Mouse (Mus musculus) lung, adult 2 months (tissue): ENCODE measurements at regions not wholly inside any gene's neighbourhood (a gene's known extent, or its start where the extent isn't known, plus 50 kb on each side); places are given as distances from the start of the nearest gene placed in this dataset.

ENCODE experiments used
- CTCF ChIP-seq: fragments of 200-500 bp; IDR thresholded peaks from 2 replicates; pipeline ENCODE4 v1.5.1; 2011; ENCODE audit warnings: mild to moderate bottlenecking, low read length, control low read depth; ENCODE audit not compliant: insufficient read depth
- POLR2A ChIP-seq: fragments of 200-500 bp; IDR thresholded peaks from 2 replicates; pipeline ENCODE4 v1.6.1; 2011; ENCODE audit warnings: low read depth, mild to moderate bottlenecking, control low read depth, low read length, borderline replicate concordance; ENCODE audit errors: extremely low read depth

DNA sequence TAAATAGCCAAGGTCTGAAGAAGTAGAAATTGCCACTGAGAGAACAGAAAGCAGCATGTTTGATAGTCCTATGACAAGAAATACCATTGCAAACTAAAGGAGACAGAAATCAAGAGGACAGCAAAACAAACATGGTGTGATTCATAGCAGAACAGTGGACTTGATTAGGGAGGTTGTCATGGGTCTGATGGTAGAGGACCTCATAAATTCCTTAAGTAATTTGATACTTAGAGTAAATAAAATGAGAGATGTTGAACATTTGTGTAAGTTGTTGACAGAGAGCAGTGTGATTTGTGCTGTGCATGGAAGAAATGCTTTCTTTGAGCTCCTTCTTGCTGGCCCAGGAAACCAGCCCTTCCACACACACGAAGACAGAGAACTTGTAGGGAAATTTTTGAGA lies 2090.8 kb downstream of the 9330182O14Rik start:
- TF ChIP-seq POLR2A: no peak
- no peak for TF ChIP-seq CTCF
